Mouse (Mus musculus) megakaryocyte, embryonic 14.5 days (primary cell): Measurements from ENCODE around the gene Hvcn1.

Experiments
- FLI1 ChIP-seq: IDR thresholded peaks from 2 replicates; pipeline ENCODE4 v1.6.1; 2012; ENCODE audit warnings: low read length, inconsistent platforms, mixed read lengths
- GATA1 ChIP-seq: IDR thresholded peaks from 3 replicates; pipeline ENCODE4 v1.6.1; 2012; ENCODE audit warnings: mixed read lengths, low read length, inconsistent platforms, borderline replicate concordance

GRCm38 (mm10) chr5:122179665-122180064 is 26.9 kb upstream of the Hvcn1 start:
- TF ChIP-seq GATA1 (no peak), FLI1 (no peak)
